Mouse (Mus musculus): ENCODE measurements around the gene Dact3.

The Dact3 gene

DNA sequence AGATGAGACGGTGACA lies at the start of gene Dact3:
TSS of gene Dact3 (plus strand) at position 8 of the 16 bp plus-strand sequence.
- DNase-seq (ENCODE audit: low read depth in 1 of 2, low spot score in 2 of 2): no peak

DNA sequence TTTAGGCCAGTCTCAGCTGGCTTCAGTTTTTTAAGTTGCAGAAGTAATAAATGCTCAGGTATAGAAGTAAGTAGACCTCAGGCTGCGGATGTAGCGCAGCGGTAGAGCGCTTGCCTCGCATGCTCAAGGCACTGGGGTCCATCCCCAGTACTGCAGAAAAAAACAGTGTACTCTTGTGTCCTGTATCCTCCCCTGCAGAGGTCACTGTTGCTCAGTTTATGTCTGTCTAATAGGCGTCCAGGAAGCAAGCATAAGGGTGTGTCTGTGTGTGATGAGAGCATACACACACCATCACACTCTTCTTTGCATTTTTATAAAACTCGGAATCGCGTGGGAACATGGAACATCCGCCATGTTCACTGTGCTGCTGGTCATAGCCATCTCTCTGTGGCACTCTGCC lies 49.3 kb upstream of the Dact3 start:
- DNase-seq (ENCODE audit: low read depth in 1 of 2, low spot score in 2 of 2): no peak

DNA sequence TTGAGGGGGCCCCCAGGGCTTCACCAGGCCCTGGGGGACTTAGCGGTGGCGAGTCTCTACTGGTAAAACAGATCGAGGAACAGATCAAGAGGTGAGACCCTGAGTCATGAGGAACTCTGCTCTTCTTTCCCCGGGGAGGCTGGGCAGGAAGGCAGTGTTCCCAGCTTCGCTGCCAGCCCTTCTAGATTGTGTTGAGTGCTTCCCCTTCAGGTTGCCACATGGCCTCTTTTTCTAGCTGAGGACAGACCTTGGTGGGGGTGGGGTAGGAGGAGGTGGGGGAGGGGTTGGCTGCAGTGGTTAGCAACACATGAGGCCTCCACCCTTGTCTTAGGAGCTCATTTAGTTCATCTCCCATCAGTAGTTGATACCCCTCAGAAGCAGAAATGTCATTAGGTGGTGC lies 48.5 kb upstream of the Dact3 start:
- DNase-seq (ENCODE audit: low read depth in 1 of 2, low spot score in 2 of 2): no peak

DNA sequence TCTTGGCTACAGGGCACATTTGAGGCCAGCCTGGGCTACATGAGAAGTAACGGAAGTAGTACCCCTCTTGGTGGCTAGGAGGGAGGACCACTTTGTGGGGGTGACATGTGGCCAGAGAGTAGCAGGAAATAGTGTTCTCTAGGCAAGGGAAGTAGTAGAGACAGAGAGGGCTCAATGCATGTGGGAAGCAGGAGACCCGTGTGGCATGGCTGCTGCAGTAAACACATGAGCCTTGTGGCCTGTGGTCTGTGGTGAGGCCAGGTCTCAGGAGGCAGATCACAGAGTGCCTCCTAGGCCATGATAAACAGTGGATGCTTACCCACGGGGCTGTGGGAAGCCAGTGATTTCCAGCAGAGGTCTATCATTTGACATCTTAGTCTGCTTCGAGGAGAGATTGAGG lies 47.8 kb upstream of the Dact3 start:
- DNase-seq (ENCODE audit: low read depth in 1 of 2, low spot score in 2 of 2): no peak

DNA sequence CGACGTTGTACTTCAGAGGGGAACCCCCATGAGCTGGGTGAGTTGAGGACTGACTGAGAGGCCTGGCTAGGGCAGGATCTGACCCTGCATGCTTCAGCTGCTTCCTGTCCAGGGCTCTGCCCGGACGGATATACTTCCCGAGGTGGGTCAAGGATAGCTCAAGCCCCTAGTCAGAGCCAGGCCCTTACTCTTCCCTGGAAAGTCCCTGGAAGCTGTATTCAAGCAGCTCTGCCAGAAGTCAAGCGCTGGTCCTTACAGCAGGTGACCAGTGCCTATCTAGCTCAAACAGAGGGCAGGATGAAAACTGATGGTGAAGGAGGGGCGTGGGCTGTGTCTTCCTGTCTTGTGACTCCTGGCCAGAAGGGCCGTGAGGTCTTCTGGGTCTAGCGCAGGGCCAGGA lies 44.7 kb upstream of the Dact3 start:
- no peak for DNase-seq (ENCODE audit: low read depth in 1 of 2, low spot score in 2 of 2)

DNA sequence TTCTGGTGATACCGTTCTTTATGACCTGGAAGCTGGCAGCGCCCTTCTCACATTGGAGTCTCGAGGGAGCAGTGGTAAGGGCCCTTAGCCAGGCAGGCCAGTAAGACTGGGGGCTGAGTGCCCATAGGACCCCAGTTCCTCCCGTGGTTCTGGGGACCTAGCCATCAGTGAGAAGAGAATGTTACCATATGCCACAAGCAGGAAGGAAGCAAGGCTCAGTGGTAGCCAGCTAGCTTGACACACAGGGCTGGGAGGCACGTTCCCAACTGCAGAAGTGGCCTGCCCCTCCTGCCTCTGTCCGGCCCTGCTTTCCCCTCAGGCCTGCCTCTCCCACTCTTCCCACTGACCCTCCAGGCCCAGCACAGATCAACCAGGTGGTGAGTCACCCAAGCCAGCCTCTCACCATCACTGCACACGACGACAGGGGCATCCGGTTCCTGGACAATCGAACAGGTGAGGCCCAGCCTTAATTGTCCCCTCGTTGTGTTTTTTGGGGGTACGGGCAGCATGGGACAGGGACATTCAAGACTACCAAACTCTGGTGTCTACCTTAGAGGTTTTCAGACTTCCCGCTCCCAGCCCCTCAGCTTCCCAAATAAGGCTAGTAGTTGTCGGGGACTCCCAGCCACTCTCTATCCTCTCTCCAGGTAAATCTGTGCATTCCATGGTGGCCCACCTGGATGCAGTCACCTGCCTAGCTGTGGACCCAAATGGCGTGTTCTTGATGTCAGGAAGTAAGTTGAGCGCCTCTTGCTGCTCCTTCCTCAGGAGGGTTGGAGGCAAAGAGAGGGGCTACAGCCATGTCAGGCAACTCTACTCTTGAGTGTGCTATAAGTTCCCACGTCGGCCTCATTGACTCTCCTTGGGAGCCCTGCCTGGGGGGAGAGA lies 37.0 kb upstream of the Dact3 start:
- no peak for DNase-seq (ENCODE audit: low read depth in 1 of 2, low spot score in 2 of 2)

DNA sequence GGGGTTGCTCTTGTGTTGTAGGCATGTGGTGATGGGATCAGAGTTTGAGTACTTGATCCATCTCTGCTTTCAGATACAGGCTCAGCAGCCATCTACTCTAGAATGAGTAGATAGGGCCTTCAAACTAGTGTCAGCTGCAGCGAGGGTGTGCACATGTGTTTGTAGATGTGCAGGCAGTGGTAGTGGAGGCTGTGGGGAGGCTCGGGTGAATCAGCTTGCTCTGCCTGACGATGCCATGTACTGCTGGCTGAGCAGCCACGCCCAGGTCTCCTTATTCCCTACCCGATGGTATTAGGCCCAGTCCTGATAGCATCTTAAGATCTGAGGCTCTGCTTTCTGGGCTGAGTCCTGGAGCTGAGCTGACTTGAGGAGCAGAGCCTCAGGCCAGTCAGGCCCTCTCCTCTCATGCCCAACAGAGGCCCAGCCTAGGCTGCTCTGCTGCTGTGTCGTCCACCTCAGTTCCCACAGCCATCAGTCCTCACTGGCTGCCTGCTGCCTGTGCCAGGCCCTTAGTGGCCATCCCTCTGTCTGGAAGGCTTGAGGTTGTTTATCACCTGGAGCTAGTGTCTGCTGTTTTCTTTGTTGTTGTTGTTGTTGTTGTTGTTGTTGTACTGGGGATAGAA lies 36.2 kb upstream of the Dact3 start:
- DNase-seq (ENCODE audit: low read depth in 1 of 2, low spot score in 2 of 2): no peak

DNA sequence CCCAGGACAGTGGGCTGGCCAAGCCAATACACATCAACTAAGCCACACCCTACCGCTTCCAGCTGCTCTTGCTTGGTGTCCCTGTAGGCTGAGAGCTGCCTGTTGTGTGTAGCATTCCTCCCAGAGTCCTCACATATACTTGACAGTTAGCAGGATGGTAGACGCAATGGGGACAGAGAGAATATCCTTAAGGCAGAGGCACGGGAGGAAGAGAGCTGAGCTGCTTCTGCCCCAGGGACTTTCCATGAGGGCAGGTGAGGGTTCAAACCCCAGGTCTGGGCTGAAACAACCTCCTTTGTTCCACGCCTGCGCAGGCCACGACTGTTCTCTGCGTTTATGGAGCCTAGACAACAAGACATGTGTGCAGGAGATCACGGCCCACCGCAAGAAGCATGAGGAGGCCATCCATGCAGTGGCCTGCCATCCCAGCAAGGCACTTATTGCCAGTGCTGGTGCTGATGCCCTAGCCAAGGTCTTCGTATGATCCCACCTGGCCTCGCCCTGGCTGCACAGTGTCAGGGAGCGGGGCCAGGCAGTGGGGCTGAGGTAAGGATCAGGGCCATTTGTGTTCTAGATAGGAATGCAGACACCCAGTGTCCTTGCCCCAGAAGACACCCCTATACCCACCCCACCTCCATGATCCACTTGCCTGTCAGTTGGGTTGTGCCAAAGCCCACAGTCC lies 35.5 kb upstream of the Dact3 start:
- no peak for DNase-seq (ENCODE audit: low read depth in 1 of 2, low spot score in 2 of 2)

DNA sequence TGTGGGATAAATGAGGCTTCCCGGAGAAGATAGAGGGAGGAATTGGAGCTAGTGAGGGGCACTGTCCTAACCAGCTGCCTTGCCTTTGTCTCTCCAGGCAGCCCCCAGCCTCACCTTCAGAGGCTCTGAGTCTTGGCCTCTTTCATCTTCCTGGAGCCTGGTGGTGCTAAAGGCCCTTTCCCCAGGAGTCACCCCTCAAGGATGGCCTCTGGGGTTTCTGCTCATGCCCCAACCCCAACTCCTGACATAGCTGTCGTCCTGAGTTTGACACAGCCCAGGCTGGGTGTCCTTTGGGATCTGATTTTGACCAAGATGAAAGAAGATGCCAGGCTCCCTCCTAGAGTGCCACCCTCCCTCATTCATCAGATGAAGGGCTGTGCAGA lies 35.0 kb upstream of the Dact3 start:
- DNase-seq (ENCODE audit: low read depth in 1 of 2, low spot score in 2 of 2): no peak

DNA sequence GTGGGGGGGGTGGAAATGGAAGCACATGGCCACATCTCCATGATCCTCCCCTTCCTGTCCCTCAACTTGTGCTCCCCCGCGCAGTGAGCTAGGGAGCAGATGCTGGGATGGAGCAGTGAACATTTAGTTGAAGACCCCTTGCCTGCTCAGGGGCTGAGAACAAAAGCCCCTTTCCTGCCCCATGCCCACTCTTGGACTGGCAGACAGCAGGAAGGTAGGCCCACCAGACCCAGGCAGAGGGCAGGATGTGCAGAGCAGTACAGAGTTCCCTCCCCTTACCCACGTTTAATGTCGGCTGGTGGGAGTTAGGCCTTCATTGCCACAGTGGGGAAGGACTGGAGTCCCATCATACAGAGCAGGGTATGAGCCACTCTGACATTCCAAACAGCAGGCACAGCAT lies 34.0 kb upstream of the Dact3 start:
- no peak for DNase-seq (ENCODE audit: low read depth in 1 of 2, low spot score in 2 of 2)

DNA sequence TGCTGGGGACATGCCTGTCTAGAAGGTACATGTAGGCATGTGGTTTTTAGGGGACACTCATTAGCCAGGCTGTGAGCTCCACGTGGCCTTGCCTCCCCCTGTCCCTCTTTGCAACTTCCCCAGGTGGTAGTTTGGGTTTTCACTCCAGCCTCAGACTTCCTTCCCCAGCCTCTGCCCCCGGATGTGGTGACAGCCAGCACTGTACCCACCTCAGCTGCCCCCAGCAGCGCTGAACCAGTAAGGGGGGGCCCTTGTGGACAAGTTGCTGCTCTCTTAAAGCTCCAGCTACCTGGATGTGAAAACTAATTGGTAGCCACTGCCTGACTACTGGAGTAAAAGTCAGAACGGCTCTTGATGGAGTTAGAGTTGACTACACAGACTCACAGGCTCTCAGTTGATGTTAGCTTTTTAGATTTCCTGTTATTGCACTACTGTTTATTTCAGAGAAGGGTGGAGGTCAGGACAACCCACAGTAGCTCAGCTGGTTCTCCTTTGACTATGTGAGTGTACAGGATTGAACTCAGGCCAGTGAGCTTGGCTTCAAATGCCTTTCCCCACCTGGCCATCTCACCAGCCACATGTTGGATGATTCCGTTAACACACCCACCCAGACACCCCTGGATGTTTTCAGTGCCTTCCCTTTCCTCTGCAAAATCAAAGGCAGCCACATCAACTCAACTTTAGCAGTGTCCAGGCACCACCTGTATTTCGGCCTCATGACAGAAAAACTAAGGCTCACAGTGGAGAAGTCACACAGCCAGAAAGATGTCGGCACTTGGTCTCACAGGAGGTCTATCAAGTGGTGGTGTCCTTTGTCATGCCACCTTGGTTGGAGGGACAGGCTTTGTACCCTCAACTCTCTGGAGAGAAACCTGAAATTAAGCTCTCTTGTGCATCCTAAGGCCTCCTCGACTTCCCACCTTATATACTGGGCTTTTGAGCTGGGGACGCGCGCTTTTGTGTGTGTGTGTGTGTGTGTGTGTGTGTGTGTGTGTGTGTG lies 33.3 kb upstream of the Dact3 start:
- DNase-seq (ENCODE audit: low read depth in 1 of 2, low spot score in 2 of 2): no peak

DNA sequence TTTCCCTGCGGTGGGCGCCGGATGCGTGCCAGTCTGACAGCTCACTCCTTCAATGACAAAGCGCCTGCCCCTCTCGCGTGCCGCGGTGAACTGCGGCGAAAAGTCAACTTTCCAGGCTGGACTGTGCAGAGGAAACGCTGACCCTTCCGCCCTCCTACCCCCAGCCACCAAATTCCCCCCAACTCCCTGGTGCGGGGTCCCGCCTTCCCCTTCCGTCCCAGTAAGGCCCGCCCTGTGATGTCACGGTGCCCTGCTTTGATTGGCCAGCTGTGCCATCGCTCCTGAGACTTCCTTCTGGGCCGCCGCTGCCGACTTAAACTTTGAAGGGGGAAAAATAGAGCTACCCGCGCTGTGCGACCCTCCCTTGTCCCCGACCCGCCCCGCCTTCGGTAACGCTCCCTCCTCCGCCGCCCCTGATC lies 32.5 kb upstream of the Dact3 start, which contains the start of gene Prkd2:
TSS of gene Prkd2 (plus strand) at position 258 of the 419 bp plus-strand sequence.
- DNase-seq (ENCODE audit: low read depth in 1 of 2, low spot score in 2 of 2): peak; percentile 36 to 76

DNA sequence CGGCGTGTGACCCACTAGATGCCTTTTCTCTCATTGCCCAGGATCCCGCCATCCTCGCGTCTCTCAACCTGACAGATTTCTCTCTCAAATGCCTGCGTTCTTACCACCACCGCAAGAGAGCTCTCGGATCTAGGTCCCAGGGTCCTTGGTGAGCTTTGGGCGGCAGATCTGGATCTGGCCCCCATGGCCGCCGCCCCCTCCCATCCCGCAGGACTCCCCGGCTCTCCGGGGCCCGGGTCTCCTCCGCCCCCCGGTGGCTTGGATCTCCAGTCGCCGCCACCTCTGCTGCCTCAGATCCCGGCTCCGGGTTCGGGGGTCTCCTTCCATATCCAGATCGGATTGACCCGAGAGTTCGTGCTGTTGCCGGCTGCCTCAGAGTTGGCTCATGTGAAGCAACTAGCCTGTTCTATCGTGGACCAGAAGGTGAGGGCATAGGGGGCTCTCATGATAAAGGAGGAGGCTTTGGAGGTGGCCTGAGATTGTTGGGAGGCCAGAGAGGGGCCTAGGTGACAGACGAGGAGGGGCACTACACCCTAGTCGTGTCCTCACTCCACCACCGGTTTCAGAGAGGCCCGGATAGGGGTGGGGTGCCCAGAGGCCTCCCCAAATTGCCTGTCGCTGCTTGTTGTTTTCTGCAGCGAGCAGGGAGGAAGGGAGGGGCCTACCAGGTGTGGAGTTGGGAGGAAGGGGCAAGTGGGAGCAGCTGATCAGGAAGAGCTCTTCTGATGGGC lies 31.5 kb upstream of the Dact3 start:
- no peak for DNase-seq (ENCODE audit: low read depth in 1 of 2, low spot score in 2 of 2)

DNA sequence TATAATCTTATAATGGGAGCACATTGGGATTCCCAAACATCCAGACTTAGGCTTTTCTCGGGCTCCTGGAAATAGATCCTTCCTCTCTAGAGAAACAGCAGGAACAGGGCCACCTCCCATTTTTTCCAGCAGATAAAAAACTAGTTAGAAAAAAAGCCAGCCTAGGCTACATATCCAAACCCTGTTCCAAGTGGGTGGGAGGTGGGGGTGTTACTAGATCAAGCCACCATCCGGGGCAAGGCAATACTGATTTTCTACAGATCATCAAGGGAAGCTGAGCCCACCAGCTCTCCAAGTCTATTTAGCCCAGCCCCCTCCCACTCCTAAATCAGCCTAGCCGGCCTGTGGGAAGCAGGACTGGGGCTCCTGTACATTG lies 30.4 kb upstream of the Dact3 start:
- DNase-seq (ENCODE audit: low read depth in 1 of 2, low spot score in 2 of 2): no peak

DNA sequence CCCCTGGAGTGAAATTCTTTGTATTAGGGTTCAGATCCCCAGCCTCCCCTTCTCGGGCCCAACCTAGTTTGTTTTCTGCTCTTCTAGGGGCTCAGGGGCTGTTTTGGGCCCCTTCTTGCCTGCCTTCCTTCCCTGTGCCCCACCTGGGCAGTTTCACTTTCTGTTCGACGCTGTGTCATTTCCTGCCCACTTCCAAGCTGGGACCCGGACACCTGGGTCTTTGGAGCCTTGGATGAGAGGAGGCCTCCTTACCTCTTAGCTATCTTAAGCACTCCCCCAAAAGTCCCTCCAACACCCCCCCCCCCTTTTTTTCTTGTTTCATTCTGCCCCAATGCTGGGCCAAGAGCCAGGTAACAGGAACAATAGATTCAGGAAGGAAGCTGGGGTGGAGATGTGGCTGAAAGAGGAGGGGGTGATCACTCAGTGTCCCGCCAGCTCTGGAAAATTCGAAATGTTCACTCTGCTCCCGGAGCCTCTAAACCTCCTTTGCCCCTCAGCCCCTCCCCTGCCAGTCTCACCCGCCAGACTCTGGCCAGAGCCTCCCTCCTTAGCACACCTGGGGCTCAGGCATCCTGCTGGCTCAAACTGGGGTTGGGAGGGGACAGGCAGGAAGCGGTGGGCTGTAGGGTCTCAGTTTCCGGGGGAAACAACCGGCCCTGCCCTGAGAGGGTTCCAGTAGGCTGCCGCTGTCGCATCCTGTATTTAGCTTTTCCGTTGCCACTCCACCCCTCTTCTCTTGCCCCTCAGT lies 29.9 kb upstream of the Dact3 start:
- no peak for DNase-seq (ENCODE audit: low read depth in 1 of 2, low spot score in 2 of 2)

DNA sequence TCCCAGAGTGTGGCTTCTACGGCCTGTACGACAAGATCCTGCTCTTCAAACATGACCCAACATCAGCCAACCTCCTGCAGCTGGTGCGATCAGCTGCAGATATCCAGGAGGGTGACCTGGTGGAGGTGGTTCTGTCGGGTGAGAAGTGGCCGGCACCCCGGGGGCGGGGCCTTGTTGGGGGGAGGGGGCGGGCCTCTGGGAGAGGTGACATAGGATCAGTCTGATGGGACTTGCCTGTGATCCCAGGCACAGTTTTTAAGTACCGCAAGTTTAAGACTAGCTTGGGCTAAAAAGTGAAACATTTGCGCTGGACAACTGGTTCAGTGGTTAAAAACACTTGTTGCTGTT lies 29.3 kb upstream of the Dact3 start:
- no peak for DNase-seq (ENCODE audit: low read depth in 1 of 2, low spot score in 2 of 2)

DNA sequence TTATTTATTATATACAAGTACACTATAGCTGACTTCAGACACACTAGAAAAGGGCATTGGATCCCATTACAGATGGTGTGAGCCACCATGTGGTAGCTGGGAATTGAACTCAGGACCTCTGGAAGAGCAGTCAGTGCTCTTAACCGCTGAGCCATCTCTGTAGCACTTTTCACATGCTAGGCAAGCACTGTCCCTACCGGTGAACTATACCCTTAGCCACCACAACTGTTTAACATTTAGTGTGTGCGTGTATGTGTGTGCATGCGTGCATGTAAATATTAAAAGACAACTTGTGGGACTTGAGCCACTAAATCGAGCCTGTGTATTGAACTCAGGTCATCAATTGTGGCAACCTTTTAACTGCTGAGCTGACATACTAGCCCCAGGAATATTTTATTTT lies 28.3 kb upstream of the Dact3 start:
- DNase-seq (ENCODE audit: low read depth in 1 of 2, low spot score in 2 of 2): no peak

DNA sequence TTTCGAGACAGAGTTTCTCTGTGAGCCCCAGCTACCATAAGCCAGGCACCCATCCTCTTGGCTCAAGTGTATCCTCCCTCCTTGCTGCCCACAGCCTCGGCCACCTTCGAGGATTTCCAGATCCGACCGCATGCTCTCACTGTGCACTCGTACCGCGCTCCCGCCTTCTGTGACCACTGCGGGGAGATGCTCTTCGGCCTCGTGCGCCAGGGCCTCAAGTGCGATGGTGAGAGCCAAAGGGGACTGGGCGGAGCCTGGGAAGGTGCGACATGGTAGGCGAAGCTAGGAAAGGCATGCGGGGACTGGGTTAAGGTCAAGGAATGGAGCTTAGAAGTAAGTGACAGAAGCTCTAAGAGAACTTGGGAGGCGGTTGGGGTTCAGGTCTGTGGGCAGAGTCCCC lies 27.6 kb upstream of the Dact3 start:
- no peak for DNase-seq (ENCODE audit: low read depth in 1 of 2, low spot score in 2 of 2)

DNA sequence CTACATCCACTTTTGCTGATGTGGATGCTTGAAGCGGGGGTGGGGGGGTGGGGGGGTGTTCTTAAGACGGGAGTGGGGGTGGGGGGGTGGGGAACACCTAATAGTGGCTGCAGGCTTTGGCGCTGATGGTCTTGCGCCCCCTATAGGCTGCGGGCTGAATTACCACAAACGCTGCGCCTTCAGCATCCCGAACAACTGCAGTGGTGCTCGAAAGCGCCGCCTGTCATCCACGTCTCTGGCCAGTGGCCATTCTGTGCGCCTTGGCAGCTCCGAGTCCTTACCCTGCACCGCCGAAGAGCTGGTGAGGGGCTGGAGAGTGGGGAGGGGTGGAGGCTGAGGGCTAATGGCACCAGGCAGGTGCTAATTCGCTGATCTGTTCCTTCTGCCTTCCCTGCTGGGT lies 26.5 kb upstream of the Dact3 start:
- no peak for DNase-seq (ENCODE audit: low read depth in 1 of 2, low spot score in 2 of 2)

DNA sequence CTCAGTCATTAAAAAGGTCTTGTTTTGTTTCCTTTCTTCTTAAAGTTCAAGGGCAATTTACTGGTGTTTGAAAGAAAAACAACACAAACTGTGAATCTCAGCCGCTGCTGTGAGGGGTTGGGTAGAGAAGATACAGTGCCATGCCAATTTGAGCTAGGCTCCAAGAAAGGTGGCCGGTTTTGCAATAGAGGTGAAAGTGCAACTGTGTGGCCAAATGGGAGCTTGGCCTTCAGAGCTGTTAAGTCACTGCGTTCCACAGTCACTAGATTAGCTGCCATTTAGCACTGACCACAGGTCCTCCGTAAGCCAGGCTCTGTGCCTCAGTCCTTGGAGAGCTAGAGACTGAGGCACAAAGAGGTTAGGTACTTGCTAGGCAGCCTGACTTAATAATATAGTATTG lies 23.5 kb upstream of the Dact3 start:
- DNase-seq (ENCODE audit: low read depth in 1 of 2, low spot score in 2 of 2): no peak
